Mouse (Mus musculus) E14TG2a.4 (cell line): Measurements from ENCODE around the gene Hdac4.

Experiments used
- CTCF ChIP-seq: conservative IDR thresholded peaks from 2 replicates; pipeline ENCODE4 v1.5.1; 2014; ENCODE audit warnings: low read length
- NANOG ChIP-seq: IDR thresholded peaks from 2 replicates; pipeline ENCODE4 v1.6.1; 2014; ENCODE audit warnings: borderline replicate concordance, low read length, mixed read lengths
- POU5F1 ChIP-seq: IDR thresholded peaks from 2 replicates; pipeline ENCODE4 v1.6.1; 2014; ENCODE audit warnings: low read length, borderline replicate concordance

- TF ChIP-seq CTCF (no peak), POU5F1 (no peak), NANOG (no peak)
Observed at GRCm38 (mm10) chr1:91903241-91903981, 292.1 kb downstream of the Hdac4 start.
